Mouse (Mus musculus): ENCODE measurements at regions not wholly inside any gene's neighbourhood (a gene's known extent, or its start where the extent isn't known, plus 50 kb on each side); places are given as distances from the start of the nearest gene placed in this dataset.

GRCm38 (mm10) chr2:128468323-128468722 lies 122.7 kb upstream of the Spdye4c start:
- TF ChIP-seq CTCF (IDR thresholded peaks at IDR 0.05; ENCODE audit: borderline replicate concordance, insufficient read depth, low read depth, low read length) (no peak), POLR2A (IDR thresholded peaks at IDR 0.05; ENCODE audit: borderline replicate concordance, insufficient read depth, low read length) (no peak)

All from cerebellum, adult 2 months (tissue).